Mouse (Mus musculus) neutrophil, adult 59 days (primary cell): ENCODE measurements around the gene Prmt3. TPM values are rescaled to one million over a fixed set of nuclear protein-coding genes. Genes with fewer than 3 reads are reported as not detected.

Source experiments
- total RNA-seq, 2 experiments: library from RNA; stranded (reverse); gene quantifications; 1 replicate in 1 of 2; 2 replicates in 1 of 2; pipeline ENCODE4 v1.2.4; 2023

The Prmt3 gene
- 10 to 100 TPM; 19.1 to 22.3 TPM for total RNA-seq

DNA sequence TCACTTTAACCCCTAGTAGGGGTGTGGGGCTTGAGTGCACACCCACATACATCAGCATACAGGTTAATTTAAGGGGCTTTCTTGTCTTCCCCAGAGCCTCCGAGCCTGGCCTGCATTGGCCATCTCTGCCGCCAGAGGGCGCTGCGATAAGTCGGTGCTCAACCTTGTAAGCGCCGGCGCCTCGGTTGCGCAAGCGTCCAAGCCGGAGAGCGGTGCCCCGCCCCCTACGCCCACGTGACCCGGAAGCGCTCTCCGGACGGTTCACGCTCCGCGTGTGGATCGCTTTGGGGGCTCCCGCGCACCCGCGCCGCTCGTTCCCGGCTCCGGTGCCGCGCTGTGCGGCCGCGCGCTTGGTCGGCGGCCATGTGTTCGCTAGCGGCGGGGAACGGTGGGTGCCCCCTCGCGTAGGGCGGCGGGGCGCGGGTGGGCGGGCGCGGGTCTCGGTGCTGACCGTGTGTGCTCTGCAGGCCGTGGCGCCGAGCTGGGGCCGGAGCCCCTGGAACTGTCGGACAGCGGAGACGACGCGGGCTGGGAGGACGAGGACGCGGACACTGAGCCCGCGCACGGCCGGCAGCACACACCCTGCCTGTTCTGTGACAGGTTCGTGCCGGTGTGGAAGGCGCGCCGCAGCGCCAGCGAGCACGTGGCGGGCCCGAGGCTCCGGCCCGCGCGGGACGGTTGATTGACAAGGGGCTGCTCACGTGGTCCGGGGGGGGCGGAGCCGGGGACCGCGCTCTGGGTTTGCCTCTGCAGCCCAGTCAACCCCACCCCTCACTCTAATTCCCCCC is at the start of gene Prmt3:
Prmt3 (plus strand) TSS at position 233 of the 788 bp plus-strand sequence.

DNA sequence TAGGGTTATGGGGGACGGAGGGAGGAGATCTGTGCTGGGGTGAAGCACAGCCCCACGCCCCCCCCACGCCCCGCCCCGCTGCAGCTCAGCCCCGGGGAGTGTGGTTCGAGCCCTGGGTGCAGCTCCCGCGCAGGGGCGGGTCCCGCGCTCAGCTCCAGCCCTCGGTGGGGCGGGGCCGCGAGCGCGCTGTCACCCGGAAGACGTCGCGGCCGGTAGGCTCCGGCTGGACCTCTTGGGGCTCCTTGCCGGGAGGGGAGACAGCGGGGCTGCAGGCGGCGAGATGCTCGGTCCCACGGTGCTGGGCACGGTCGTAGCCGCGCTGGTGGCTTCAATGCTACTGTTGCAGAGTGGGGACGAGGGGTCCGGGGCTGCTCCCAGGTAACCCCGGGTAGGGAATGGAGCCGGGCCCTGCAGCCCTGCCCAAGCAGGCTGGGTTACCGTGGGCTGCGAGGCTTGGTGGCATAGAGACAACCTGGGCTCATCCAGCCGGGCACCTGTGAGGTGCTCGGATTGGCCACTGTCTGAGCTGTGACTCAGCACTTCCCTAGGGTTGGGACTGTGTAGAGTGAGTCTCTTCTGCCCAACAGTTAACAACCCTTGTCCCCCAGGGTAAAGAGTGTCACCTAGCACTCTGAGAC is 19.1 kb upstream of the Prmt3 start, which contains the start of gene Htatip2:
Htatip2 (plus strand) TSS at position 182 of the 638 bp plus-strand sequence.

Other genes starting within 250 kb of the Prmt3 start
- gene Dbx1, start 141.5 kb upstream of the Prmt3 start, total RNA-seq: not detected
- 10 to 100 TPM; 27.3 to 27.7 TPM for gene Htatip2, start 19.2 kb upstream of the Prmt3 start, total RNA-seq
- gene Slc6a5, start 131.8 kb downstream of the Prmt3 start, total RNA-seq: not detected
- not detected for gene Nell1, start 196.5 kb downstream of the Prmt3 start, total RNA-seq